Mouse (Mus musculus) hindbrain, postnatal 0 days (tissue): Measurements from ENCODE around the gene Pcbp4. TPM values are rescaled to one million over a fixed set of nuclear protein-coding genes. Genes with fewer than 3 reads are reported as not detected.
A peak's percentile ranks its signal among the peaks of the same experiment; 100 is the strongest.

ENCODE experiments used
- ATAC-seq: fragments of 200-750 bp; cut with Nextera tagmentation; 2 replicates; pipeline ENCODE4 v1.8.0; 2017; ENCODE audit warnings: mild to moderate bottlenecking, moderate TSS enrichment, moderate library complexity
- DNase-seq: peaks from one replicate; pipeline ENCODE4 v3.0.0-alpha.2; 2015; ENCODE audit warnings: low spot score
- H3K27ac ChIP-seq: fragments of 300-500 bp; sonication (generic); 2 replicates; pipeline ENCODE4 v1.5.1; 2014; ENCODE audit warnings: mild to moderate bottlenecking
- H3K27me3 ChIP-seq: fragments of 300-500 bp; sonication (generic); 2 replicates; pipeline ENCODE4 v1.6.1; 2014; ENCODE audit warnings: low read length, mixed read lengths; ENCODE audit not compliant: insufficient read depth
- H3K36me3 ChIP-seq: fragments of 300-500 bp; sonication (generic); 2 replicates; pipeline ENCODE4 v1.6.1; 2014; ENCODE audit warnings: low read length, mixed read lengths; ENCODE audit not compliant: insufficient read depth
- H3K4me1 ChIP-seq: fragments of 300-500 bp; sonication (generic); 2 replicates; pipeline ENCODE4 v1.6.1; 2014; ENCODE audit warnings: antibody characterized with exemption, low read length, mixed read lengths; ENCODE audit not compliant: insufficient read depth
- H3K4me2 ChIP-seq: fragments of 300-500 bp; sonication (generic); 2 replicates; pipeline ENCODE4 v1.6.1; 2014; ENCODE audit warnings: low read depth, mild to moderate bottlenecking, low read length, moderate library complexity, mixed read lengths
- H3K4me3 ChIP-seq: fragments of 300-500 bp; sonication (generic); 2 replicates; pipeline ENCODE4 v1.5.1; 2014; ENCODE audit warnings: low read length
- H3K9ac ChIP-seq: fragments of 300-500 bp; sonication (generic); replicated peaks from 2 replicates; pipeline ENCODE4 v1.6.1; 2014; ENCODE audit warnings: mild to moderate bottlenecking, low read length, moderate library complexity, mixed read lengths
- H3K9me3 ChIP-seq: fragments of 300-500 bp; sonication (generic); 2 replicates; pipeline ENCODE4 v1.6.1; 2016; ENCODE audit warnings: low read length, mixed read lengths
- CTCF ChIP-seq: IDR thresholded peaks from 2 replicates; pipeline ENCODE4 v1.5.1; 2016; ENCODE audit warnings: antibody characterized with exemption, control low read depth, low read depth
- WGBS: fragments of 180-500 bp; shearing (Covaris S2); extraction: QIAGEN DNeasy Blood & Tissue Kit; methylation state at CpG from one replicate; pipeline ENCODE4 v1.1.7; 2014; 5-methylcytosine and 5-hydroxymethylcytosine counted together
- polyA plus RNA-seq: library from polyadenylated mRNA; unstranded; fragments of >200 nt; fragmentation: Nextera tagmentation; extraction: Ambion mirVana; gene quantifications from 2 replicates; pipeline ENCODE4 v1.2.1, GENCODE M21; 2015
- total RNA-seq: library from RNA; depleted of rRNA; stranded (reverse); fragments of >200 nt; gene quantifications from 2 replicates; pipeline ENCODE4 v1.2.3, GENCODE M21; 2014

The Pcbp4 gene
- total and polyA plus RNA-seq, 2 experiments from 2014 or later = 228 to 623 TPM

DNA sequence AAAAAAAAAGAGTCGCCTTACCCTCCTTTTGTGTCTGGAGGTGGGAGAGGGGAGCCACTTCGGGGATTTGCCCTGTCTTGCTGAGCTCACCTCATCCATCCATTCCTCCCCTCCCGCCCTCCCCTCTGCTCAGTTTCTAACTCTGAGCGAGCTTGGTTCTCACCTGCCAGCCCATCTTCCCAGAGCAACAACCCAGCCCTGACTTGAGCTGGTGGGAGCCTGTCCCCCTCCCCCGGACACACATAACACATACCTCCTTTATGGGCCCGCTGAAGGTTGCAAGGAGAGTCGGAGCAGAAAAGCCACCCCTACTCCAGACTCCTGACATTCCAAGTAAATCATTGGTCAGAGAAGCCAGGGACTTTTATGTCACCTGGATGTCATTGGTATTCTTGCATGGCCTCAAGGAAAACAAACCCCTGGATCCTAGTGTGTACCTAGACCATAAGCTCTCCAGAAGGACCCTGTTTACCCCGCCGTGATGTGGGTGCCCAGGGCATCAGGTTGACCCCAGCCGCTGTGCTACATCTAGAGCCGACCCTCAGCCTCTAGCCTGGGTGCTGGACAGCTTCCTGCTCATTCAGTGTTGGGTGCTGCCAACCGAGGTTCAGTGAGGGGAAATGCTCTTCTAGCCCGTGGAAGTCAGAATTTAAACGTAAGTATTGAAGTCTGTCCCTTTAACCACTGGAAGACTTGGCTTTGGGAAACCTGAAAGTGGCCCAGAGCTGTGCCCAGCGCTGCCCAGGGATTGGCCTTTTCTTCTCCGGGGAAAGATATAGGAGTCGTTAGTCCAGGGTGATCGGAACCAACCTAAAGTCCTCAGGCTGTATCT, 31.8 kb upstream of the Pcbp4 start:
- no peak for TF ChIP-seq CTCF
- Histone ChIP-seq H3K27me3 (no peaks in the 10 kb centered on the region), H3K4me3 (peak overlapping the region; percentile 1; the same call in 1 of the 2 replicates), H3K4me1 (peaks cover 17% of the 10 kb centered on the region), H3K9me3 (no peaks in the 10 kb centered on the region), H3K36me3 (no peaks in the 10 kb centered on the region), H3K27ac (peak overlapping the region; percentile 6; the same call in 1 of the 2 replicates), H3K9ac (0 out of 2 replicates have a peak overlapping the region, but pooled peaks have one; percentile 13), H3K4me2 (peak overlapping the region; percentile 44)
- DNase-seq (no peak), ATAC-seq (peak; percentile 57)
- 9% methylated on average over 18 of the region's 18 CpGs for WGBS

DNA sequence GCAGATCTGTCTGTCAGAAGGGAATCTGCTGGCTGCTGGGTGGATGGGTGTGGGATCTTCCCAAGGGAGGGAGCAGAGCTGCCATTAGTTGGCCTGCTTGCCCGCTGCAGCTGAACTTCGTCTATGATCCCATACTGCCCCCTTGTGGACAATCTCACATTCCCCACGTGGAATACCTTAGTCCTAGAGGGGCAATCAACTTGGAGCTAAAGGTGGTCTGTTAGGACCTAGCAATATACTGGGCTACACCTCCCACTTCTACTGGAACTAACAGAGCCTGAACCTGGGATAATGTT, 31.3 kb upstream of the Pcbp4 start:
- Histone ChIP-seq H3K4me3 (peak overlapping the region; percentile 1; the same call in 1 of the 2 replicates), H3K36me3 (no peaks in the 10 kb centered on the region), H3K4me2 (peak overlapping the region; percentile 44), H3K9ac (no peak overlapping the region), H3K27me3 (no peaks in the 10 kb centered on the region), H3K9me3 (no peaks in the 10 kb centered on the region), H3K4me1 (peaks cover 17% of the 10 kb centered on the region), H3K27ac (0 out of 2 replicates have a peak overlapping the region, but pooled peaks have one; percentile 6)
- peak; percentile 98 for TF ChIP-seq CTCF
- peak; percentile 74 for ATAC-seq
- peak; percentile 96 for DNase-seq
- 0% methylated on average over 3 of the region's 3 CpGs for WGBS

- ATAC-seq (peak; percentile 69), DNase-seq (peak; percentile 39)
- H3K9me3 ChIP-seq = no peaks in the 10 kb centered on the region
- peaks cover 13% of the 10 kb centered on the region for H3K36me3 ChIP-seq
- TF ChIP-seq CTCF = peak; percentile 29; the same call in 1 of the 2 replicates
- H3K9ac ChIP-seq = peak overlapping the region; percentile 87
- peak overlapping the region; percentile 78 for H3K4me3 ChIP-seq
- WGBS = 7% methylated on average over 11 of the region's 11 CpGs
- peaks cover 7% of the 10 kb centered on the region; the same call in 1 of the 2 replicates for H3K4me1 ChIP-seq
- H3K27ac ChIP-seq = peak overlapping the region; percentile 96
- H3K4me2 ChIP-seq = peak overlapping the region; percentile 64
- no peaks in the 10 kb centered on the region for H3K27me3 ChIP-seq
Observed at GRCm38 (mm10) chr9:106428719-106429220, 24.3 kb upstream of the Pcbp4 start.

GRCm38 (mm10) chr9:106429221-106430014, 23.7 kb upstream of the Pcbp4 start, which contains the start of gene Rpl29:
Gene Rpl29, plus strand, starts transcription at chr9:106429454.
- peaks cover 7% of the 10 kb centered on the region; the same call in 1 of the 2 replicates for H3K4me1 ChIP-seq
- peak within 1 kb of the TSS; percentile 96 for H3K27ac ChIP-seq
- H3K4me3 ChIP-seq = peak within 1 kb of the TSS; percentile 78
- ATAC-seq (peak; percentile 92), DNase-seq (peak; percentile 97)
- peaks cover 13% of the 10 kb centered on the region for H3K36me3 ChIP-seq
- no peaks in the 10 kb centered on the region for H3K9me3 ChIP-seq
- no peak for TF ChIP-seq CTCF
- H3K27me3 ChIP-seq = no peaks in the 10 kb centered on the region
- peak within 1 kb of the TSS; percentile 87 for H3K9ac ChIP-seq
- 1% methylated on average over 55 of the region's 55 CpGs for WGBS
- peak within 1 kb of the TSS; percentile 92 for H3K4me2 ChIP-seq

DNA sequence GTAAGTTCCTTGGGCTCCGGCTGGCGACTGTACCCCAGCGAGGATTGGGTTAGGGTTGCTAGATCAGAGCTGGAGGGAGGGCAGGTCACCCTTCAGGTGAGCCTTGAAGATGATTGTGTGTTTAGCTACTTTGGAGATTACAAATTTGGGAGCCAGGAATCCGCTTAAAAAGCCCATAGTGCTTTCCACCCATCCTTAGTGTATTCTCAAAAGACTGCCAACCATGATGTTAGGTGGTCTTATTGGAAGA, 23.2 kb upstream of the Pcbp4 start:
- Histone ChIP-seq H3K4me3 (peak overlapping the region; percentile 78), H3K27me3 (no peaks in the 10 kb centered on the region), H3K36me3 (peaks cover 13% of the 10 kb centered on the region)

GRCm38 (mm10) chr9:106433389-106433788, 19.7 kb upstream of the Pcbp4 start:
- Histone ChIP-seq H3K27me3 (no peaks in the 10 kb centered on the region), H3K36me3 (peaks cover 13% of the 10 kb centered on the region), H3K4me3 (no peak overlapping the region), H3K4me2 (no peak overlapping the region), H3K9ac (no peak overlapping the region), H3K4me1 (peaks cover 11% of the 10 kb centered on the region), H3K27ac (no peak overlapping the region), H3K9me3 (no peaks in the 10 kb centered on the region)
- ATAC-seq (no peak), DNase-seq (no peak)
- TF ChIP-seq CTCF = no peak
- WGBS = 72% methylated on average over 7 of the region's 7 CpGs

More for the DNA sequence above, 23.2 kb upstream of the Pcbp4 start:
- H3K9ac ChIP-seq = peak overlapping the region; percentile 87
- no peak for DNase-seq
- H3K9me3 ChIP-seq = no peaks in the 10 kb centered on the region
- TF ChIP-seq CTCF = no peak
- 2% methylated on average over 4 of the region's 4 CpGs for WGBS
- no peak for ATAC-seq
- H3K4me1 ChIP-seq = peaks cover 7% of the 10 kb centered on the region; the same call in 1 of the 2 replicates
- peak overlapping the region; percentile 92 for H3K4me2 ChIP-seq
- H3K27ac ChIP-seq = peak overlapping the region; percentile 96
